Mouse (Mus musculus) adrenal gland, postnatal 14 days (tissue): ENCODE measurements around the gene Atrnl1. TPM values are rescaled to one million over a fixed set of nuclear protein-coding genes. Genes with fewer than 3 reads are reported as not detected.
"Not testable (repeated sequence)": the region's sequence is repeated elsewhere in the genome, so short reads cannot be mapped to it uniquely, and the experiment has no call there.

Experiments
- DNase-seq: peaks from one replicate; pipeline ENCODE4 v3.0.0; 2021; ENCODE audit warnings: mixed read lengths
- total RNA-seq: library from RNA; stranded (reverse); gene quantifications from 2 replicates; pipeline ENCODE4 v1.2.3, GENCODE M21; 2021

The Atrnl1 gene
- total RNA-seq, 1 experiment from 2014 or later: 29.0 TPM

DNA sequence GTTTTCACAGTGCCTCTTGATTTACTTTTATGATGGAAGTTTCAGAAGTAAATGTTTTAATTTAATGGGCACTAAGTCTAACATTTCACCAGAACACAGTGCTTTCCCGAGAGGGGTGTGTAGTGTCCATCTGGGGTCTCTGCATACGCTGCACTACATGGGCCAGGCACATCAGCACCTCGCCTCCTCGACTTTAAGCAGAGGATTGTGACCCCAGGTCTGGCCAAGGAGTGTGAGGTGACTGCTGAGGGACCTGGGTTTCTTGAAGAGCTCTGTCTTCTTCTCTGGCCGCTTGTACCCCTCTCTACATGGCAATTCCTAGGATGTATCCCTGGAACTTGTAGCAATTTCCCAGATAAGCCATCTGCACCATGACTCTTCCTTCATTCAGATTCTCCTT is 422.4 kb downstream of the Atrnl1 start:
- DNase-seq: no peak

DNA sequence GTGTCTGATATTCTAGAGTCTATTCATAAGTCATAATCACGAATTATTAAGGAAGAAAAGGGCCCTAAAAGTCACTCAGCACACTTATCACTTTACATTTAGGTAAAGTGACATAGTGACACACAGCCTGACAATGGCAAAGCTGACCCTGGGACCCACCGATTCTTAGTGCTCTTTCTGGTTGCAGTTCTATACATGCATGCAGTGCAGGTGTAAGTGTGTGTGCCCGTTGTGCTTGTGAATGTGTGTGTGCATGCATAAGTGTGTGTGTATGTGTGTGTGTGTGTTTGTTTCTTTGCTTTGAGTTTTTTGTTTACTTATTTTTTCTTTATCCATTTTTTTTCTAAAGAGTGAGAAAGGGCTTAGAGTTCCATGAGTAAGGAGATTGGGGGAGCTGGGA is 425.3 kb downstream of the Atrnl1 start:
- DNase-seq: no peak

DNA sequence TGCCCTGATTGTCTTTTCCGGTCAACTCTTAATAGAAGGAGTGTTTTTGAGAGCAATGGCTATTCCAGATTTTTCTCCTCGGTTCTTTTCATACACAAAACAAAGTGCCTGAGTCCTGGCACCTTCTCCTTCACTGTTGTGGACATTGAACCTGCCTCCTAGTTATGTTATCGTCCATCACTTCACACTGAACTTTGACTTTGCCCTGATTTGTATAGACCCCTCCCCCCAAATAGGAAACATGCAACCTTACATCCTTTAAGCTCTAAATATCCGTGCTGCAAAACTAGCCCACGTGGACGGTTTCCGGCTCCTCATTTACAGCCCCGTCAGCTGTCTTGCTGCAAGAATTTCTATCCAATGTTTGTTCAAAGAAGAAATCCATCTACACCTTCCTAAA is 432.3 kb downstream of the Atrnl1 start:
- DNase-seq: no peak

DNA sequence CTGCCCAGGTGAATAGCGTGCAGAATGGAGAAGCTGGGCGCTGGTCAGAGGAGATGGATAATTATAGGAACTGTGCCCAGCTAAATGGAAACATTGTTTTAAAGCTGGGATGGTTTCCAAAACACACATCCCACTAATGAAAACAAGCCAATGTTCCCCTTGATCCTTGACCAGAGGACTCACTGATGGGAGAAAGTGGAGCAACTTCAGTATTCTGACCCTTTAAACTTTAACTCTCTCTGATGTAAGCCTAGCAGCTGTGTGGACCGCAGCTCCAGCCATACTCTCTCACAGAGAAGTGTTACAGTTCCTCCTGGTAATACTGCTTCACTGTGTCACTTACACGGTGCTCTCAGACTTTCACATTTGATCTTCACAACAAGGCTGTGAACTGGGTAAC is 432.7 kb downstream of the Atrnl1 start:
- no peak for DNase-seq

DNA sequence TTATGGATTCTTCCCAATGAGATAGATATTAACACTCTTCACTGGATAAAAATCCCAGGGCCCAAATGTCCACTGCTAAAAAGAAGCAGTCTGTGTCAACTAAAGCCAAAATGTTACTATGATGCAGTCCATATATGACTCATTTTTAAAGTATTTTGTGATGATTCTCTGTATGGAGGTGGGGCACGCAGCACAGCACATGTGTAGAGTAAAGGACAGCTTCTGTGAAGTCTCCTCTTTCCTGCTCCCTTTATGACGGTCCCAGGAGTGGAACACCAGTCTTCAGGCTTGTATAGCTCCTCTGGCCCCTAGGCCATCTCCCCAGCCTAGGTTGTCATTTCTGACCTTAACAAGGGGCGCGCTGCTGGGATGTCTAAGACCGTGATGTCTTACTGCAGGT is 434.0 kb downstream of the Atrnl1 start:
- DNase-seq: no peak

DNA sequence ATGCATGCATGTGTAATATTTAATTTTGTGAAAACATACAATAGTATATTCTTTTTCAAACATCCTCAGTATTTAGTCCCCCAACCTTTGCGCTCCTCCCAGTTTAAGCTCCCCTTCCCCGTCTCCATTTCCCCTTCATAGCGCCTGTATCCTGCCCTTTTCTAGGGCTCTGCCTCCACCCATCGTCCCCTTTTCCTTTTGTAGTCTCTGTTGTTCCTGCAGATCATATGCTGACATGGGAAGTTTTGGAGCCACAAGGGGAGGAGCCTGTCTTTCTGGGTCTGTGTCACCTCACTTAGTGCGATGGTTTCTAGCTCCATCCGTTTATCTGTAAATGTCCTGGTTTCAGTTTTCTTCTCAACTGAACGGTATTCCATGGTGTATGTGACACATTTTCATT is 435.8 kb downstream of the Atrnl1 start:
- no peak for DNase-seq

DNA sequence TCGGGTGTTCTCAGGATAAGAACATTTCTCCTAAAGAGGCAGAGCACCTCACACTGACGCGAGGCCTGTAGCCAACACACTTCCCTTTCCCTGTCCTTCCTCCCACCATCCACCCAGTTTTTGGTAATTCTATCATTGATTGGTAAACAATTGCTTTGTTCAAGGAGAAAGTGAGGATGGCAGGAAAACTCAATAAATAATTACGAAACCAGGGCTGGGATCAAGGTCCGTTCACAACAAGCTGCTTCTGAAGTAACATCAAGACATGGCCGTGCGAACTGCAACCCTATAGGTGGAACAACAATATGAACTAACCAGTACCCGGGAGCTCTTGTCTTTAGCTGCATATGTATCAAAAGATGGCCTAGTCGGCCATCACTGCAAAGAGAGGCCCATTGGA is 439.6 kb downstream of the Atrnl1 start:
- DNase-seq: not testable (repeated sequence)

DNA sequence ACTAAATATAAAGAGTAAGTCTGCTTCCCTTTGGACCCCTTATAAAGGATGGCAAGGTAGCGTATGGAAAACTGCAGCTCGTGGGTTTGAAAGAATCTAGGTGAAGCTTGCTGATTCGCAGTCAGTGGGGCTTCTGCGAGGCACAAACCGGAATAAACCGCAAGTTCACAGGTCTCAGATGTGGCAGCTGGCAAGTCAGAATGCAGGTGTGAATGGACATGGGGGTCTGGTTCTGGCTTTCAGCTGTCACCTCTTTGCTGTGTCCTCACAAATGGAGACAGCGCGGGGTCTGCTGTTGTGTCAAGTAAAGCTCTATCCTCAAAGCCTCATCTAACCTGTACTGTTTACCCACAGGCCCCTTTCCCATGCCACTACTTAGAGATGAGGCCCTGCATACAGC is 440.2 kb downstream of the Atrnl1 start:
- DNase-seq: no peak

DNA sequence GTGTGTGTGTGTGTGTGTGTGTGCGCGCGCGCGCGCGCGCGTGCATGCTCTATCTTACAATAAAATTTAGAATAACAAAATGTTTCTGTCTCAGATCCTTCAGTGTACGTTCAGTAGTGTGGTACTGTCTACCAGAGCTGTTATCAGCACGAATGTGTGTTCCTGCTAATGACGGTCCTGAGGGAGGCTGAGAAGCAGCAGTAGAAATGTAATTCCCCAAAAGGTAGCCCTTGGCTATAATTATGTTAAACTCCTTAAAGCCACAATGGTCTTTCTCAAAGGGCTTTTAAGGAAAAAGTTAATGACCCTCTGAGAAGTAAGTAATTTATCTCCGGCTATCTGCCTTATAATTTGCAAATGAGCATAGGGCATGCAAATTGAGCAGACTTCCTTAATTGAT is 441.1 kb downstream of the Atrnl1 start:
- no peak for DNase-seq

DNA sequence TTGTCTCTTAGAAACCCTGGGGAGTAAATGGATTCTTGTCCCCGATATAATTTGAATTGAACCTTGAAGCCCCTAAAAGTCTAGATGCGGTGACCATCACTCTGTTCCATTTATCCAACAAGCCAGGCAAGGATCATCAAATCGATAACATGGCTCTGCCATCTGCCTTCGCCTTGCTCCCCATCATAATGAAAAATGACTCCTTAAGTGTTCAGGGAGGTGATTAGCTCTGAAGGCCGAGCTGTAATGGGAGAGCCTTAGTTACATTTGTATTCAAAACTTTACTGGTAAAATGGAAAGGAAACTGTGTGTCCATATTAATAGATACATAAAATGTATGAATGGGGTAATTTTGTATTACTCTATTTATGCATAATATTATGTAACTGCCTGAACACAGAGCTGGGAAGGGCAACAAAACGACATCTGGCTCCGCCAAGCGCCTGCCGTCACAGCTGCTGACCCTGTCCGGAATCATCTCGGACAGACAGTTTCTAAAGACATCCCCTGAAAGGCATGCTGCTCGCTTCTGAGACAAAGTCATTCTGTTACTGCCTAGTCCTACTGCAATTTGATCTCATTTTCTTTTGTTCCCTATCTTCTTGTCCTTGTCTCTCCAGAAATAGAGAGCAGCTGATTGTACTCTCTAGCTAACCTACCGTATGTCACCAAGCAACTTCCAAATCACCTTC is 441.8 kb downstream of the Atrnl1 start:
- no peak for DNase-seq

DNA sequence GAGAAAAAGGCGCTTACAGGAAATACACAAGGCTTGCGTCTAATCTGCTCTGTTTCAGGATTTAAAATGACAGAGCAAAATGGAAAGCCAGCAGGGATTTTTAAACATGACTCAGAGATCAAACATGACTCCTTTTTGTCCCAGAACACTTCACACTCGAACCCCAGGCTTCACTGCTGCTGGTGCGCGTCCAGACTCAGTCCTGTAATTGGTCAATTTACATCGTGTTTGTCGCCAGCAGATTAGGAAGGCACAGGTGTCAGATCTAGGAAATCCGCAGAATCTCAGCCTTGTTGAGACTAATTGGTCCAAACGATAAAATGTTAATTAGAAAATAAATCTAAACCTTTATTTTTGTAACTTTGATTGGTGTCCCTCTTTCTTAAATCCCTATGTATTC is 448.9 kb downstream of the Atrnl1 start:
- no peak for DNase-seq

DNA sequence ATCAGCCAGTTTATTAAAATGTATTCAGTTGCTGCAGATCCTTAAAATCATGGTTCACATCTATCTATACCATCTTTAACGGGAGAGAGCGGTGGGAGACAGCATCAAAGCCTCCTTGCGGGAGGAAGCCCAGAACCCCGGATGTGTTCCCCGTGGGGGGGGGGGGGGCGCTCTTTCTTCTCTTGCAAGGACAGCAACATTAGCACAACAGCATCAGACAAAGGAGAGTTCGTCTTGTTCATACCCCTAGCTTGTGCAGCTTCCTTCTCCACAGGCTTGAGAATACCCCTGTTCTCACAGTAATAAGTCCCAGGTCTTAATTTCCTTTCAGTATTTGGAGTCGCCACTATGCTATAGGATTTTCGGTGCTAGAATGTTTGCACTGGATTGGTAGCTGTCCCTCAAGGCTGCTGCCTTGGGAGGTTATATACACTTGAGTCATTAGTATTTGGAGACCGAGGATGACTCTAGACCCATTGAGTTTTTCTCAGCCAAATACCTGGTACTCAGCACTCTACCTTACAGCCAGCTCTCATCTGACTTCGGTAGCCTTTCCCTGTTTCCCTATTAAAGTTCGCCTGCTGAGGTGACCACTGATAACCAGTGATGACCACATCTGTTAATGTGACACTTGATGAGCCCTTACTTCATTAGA is 449.5 kb downstream of the Atrnl1 start:
- no peak for DNase-seq

DNA sequence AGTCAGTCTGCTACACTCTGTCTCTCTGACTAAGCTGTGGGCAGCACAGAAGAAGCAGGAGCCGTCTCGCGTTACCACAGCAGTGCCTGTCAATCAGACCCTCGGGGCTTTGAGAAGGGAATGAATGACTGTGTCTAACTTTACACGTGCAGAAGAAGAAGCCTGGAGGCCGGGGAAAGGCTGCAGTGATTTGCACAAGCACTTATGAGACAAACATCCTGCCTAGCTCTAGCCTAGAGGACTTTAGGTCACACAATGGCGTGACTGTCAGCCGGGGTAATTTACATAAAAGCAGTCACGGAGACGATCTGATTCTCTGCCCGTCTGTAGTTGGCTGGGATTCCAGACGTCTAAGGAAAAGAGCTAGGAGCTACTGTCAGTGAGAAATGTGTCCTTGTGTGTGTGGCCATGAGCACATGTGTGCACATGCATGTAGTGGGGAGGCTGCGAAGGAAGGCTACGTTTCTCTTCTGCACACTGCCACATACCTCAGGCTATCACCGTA is 450.1 kb downstream of the Atrnl1 start:
- DNase-seq: peak; percentile 8

DNA sequence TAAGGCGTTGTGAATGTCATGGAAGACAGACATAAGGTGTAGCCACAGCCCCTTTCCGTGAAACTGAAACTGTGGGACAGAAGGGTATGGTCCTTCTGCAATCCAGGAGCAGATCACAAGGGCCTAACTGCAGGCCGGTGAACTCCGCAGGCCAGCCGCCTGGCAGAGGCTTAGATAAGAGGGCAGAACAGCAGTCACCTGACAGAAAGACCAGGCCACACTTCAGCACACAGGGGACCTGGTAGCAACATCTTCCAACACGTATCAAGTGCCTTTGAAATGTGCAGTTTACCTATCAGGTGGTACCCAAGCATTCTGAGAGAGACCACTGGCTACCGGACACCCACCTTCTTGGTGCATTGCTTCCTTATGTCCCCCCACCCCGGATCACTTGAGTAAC is 451.1 kb downstream of the Atrnl1 start:
- DNase-seq: no peak

DNA sequence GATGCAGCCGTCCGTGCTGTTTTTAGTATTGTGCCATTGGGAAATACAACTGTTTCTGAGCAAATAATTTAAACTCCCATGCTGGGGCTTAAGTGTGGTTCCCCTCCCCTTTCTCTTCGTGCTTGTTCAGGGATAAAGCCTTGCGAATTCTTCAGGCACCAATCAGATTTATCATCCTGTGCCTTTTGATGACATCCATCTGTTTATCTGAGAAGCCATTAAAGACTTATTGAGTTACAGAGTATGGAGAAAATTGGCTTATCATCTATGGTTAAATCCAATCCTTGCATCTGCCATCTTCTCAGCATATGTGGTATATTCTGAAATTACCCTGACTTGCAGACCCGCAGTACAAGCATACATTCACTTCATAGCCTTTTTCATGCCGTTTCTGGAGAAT is 452.7 kb downstream of the Atrnl1 start:
- no peak for DNase-seq

DNA sequence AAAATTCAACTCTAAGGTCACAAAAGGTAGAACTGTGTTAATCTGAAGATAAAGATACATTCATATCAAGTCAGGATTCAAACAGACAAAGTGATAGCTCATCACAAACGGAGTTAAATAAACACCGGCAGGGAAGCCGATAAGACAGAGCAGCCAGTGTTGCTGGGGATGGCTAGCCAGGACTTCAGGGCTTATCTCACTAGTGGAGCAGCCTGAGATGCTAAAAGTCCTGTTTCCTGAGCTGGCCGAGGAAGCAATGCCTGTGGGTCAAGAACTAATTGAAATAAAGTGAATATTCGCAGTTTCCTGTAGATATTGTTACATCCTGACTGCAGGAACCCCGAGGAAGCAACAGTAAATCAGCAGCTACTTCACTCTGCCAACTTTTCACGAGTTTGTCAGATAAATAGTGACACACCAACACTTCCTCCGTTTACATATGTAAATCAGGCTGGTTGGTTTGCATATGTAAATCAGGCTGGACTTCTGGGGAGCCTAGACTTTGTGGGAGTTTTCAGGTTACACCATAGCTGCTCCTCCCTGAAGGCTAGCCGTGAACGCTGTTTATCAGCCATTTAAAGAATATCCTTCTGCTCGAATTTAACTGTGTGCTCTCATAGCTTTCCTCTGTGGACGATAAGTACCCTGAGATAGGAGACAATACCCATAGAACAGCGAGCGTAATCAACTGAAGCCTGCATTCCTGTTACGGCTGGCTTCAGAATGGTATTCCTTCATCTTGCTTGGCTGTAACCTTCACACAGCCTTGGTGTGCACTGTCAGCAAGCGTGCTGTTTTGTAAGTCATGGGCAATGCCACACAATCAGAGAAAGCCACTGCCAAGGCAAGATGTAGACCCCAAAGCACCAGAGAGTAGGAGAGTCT is 453.5 kb downstream of the Atrnl1 start:
- DNase-seq: no peak

DNA sequence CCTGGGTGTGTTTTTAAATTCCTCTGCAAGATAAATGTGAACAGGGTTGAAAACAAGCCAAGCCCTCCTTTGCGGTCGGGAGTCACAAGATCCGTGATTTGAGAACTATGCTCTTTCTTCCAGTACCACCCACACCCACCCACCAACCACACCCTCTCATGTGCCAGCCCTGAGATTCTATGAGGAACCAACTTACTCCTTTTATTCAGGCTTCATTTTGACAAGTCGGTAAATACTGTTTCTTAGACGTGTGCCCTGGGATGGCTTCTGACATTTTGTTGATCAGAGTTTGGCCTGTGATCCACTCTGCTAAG is 454.1 kb downstream of the Atrnl1 start:
- DNase-seq: no peak

DNA sequence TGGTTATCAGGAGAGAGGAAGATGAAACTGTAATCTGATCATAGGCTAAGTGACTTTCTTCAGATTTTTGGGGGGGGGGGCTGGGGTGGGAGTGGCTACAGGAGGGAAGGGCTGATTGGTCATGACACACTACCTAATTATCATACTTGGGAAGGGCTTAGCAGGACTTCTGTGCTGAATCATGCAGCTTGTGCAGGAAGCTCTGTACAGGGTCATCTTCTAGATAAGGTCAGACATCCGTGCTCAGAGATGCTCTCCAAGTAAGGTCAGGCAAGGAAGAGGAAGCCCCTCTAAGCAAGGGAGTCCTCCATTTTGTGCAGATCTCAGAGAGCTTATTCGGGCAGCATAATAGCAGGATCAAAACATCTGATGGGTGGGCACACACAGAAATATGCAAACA is 454.7 kb downstream of the Atrnl1 start:
- DNase-seq: no peak

DNA sequence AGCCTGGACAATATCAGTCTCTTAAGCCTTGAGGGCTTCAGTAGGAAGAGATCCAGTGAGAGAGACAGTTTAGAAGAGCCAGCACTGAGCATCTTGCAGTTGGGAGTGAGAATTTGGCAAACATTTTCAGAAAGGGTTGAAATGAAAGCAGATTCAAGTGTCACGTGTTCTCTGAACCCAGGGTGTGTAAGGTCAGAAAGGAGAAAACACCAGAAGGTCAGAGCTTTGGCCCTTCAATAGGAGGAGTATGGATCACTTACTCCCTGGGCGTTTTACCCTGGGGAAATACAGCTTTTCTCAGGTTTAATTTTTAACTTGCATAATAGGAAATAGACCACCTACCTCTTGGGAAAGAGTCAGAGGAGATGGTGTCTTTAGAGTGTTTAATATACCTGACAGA is 457.3 kb downstream of the Atrnl1 start:
- DNase-seq: no peak

DNA sequence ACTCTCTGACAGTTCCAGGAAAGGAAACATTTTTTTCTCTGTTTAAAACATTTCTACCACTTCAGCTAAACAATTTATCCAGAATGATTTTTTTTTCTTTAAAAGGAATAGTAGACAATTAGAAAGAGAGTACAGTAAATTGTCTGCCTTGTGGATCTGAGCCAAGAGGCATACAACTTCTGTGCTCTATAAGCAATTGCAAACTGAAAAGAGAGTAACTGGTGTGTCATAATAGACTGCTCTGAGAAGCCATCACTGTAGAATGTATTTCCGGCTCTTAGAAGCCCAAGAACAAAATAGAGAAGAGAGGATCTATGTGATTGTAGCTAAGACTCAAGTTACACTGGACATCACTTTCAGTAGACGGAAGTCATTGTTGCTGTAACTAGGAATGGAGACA is 458.1 kb downstream of the Atrnl1 start:
- DNase-seq: no peak

DNA sequence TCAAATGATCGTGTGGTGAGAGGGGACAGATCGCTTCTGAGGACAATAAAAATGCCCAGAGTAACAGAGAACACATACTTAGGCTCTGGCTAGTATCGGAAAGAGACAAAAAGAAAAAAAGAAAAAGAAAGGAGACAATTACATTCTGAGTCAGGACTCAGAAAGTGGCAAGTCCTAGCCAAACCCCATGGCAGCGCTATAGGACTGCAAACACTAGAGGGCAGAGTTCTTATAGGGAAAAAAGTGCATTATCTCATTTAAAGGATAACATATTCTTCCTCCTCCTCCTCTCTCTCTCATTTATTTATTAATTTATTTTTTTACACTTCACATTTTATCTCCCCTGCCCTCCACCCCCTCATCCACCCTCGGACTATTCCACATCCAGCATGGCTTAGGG is 461.6 kb downstream of the Atrnl1 start:
- peak; percentile 10 for DNase-seq

DNA sequence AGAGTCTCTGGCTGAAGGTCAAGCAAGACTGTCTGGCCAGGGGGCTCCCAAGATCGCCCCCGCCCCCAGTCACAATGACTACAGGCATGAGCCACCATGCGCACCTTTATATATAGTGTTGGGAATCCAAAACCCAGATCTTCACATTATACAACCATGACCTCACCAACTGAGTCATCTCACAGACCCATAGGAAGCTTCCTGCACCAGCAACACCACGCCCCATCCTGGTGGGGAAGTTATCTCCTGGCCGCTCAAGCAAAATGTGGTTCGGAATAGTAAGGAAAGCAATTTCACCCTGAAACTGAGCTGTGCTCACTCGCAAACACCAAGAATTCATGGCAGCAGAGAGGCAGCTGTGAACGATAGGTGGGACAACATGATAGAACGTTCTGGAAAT is 462.0 kb downstream of the Atrnl1 start:
- no peak for DNase-seq

DNA sequence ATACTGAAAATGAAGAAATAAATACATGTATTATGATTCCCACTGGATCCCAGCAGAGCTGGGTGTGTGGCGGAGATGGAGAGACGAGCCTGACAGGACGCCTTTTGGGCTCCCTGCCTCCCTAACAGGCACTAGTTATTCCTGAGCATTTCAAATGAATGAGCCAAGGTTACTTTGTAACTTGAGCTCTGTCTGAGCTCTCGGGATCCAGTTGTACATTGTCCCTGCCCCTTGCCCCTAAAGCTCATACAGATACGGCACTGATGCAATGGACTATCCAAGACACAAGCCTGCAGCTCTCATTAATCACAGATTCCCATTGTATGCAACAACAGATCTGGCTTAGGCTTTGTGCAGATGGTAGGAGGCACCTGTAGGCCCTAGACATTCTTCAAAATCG is 464.4 kb downstream of the Atrnl1 start:
- DNase-seq: no peak
